Mouse (Mus musculus) liver, adult 2 months (tissue): ENCODE data around the gene Evi5. TPM values are rescaled to one million over a fixed set of nuclear protein-coding genes. Genes with fewer than 3 reads are reported as not detected.
"Not testable (repeated sequence)": the region's sequence is repeated elsewhere in the genome, so short reads cannot be mapped to it uniquely, and the experiment has no call there.

ENCODE experiments used
- DNase-seq: peaks from one replicate; pipeline ENCODE4 v3.0.0-alpha.2; 2011; ENCODE audit warnings: low read depth, low spot score; ENCODE audit errors: extremely low read depth
- H3K27ac ChIP-seq: fragments of 200-500 bp; replicated peaks from 2 replicates; pipeline ENCODE4 v1.5.1; 2012; ENCODE audit warnings: low read depth, mild to moderate bottlenecking, control low read depth, inconsistent platforms, low read length; ENCODE audit not compliant: insufficient read depth
- H3K27me3 ChIP-seq: fragments of 200-500 bp; 2 replicates; pipeline ENCODE4 v1.6.1; 2012; ENCODE audit warnings: mild to moderate bottlenecking, moderate library complexity, low read length, inconsistent platforms; ENCODE audit not compliant: control insufficient read depth, insufficient read depth
- H3K36me3 ChIP-seq: fragments of 200-500 bp; 2 replicates; pipeline ENCODE4 v1.6.1; 2012; ENCODE audit warnings: low read length, inconsistent platforms; ENCODE audit not compliant: control insufficient read depth, insufficient read depth
- H3K4me1 ChIP-seq: fragments of 200-500 bp; 2 replicates; pipeline ENCODE4 v1.6.1; 2011; ENCODE audit warnings: low read length; ENCODE audit not compliant: control insufficient read depth, insufficient read depth
- H3K4me3 ChIP-seq: fragments of 200-500 bp; 2 replicates; pipeline ENCODE4 v1.5.1; 2011; ENCODE audit warnings: low read depth, mild to moderate bottlenecking, control low read depth, low read length, moderate library complexity; ENCODE audit not compliant: insufficient read depth
- H3K79me2 ChIP-seq: fragments of 200-500 bp; 2 replicates; pipeline ENCODE4 v1.6.1; 2012; ENCODE audit warnings: inconsistent platforms, mild to moderate bottlenecking, low read length, moderate library complexity; ENCODE audit not compliant: control insufficient read depth, insufficient read depth
- H3K9ac ChIP-seq: fragments of 200-500 bp; 2 replicates; pipeline ENCODE4 v1.6.1; 2012; ENCODE audit warnings: low read depth, mild to moderate bottlenecking, control low read depth, inconsistent platforms, low read length
- CTCF ChIP-seq: fragments of 200-500 bp; IDR thresholded peaks from 2 replicates; pipeline ENCODE4 v1.5.1; 2011; ENCODE audit warnings: low read depth, low read length, control low read depth
- POLR2A ChIP-seq: fragments of 200-500 bp; IDR thresholded peaks from 2 replicates; pipeline ENCODE4 v1.6.1; 2011; ENCODE audit warnings: low read length, control low read depth; ENCODE audit not compliant: insufficient read depth; ENCODE audit errors: extremely low read depth
- WGBS: fragments of 180-500 bp; shearing (Covaris S2); methylation state at CpG from one replicate; pipeline ENCODE4 v1.1.7; 2018; 5-methylcytosine and 5-hydroxymethylcytosine counted together
- polyA plus RNA-seq: library from polyadenylated mRNA; depleted of rRNA; stranded (reverse); fragments of >200 nt; gene quantifications from 2 replicates; pipeline ENCODE4 v1.2.3, GENCODE M21; 2012
- total RNA-seq: library from RNA; depleted of rRNA; stranded (reverse); fragments of >200 nt; gene quantifications from 2 replicates; pipeline ENCODE4 v1.2.3, GENCODE M21; 2014

The Evi5 gene
- total and polyA plus RNA-seq, 2 experiments = 29.0 to 118 TPM

GRCm38 (mm10) chr5:107900206-107901013, 25.5 kb upstream of the Evi5 start, which contains the start of gene Rpl5:
Rpl5 (plus strand) TSS chr5:107900502.
- peak within 1 kb of the TSS; percentile 79 for H3K9ac ChIP-seq
- H3K27me3 ChIP-seq = no peaks in the 10 kb centered on the region
- peak; percentile 91 for DNase-seq
- peak within 1 kb of the TSS; percentile 46 for H3K27ac ChIP-seq
- TF ChIP-seq POLR2A = peak; percentile 84; the same call in 1 of the 2 replicates
- TF ChIP-seq CTCF = peak; percentile 99
- peak within 1 kb of the TSS; percentile 77 for H3K4me3 ChIP-seq
- H3K4me1 ChIP-seq = no peaks in the 10 kb centered on the region
- WGBS = 3% methylated on average over 66 of the region's 66 CpGs
- peaks cover 9% of the 10 kb centered on the region; the same call in 1 of the 2 replicates for H3K79me2 ChIP-seq
- peaks cover 28% of the 10 kb centered on the region for H3K36me3 ChIP-seq

GRCm38 (mm10) chr5:107896265-107896664, 21.4 kb upstream of the Evi5 start:
- WGBS = 86% methylated on average over 1 of the region's 1 CpGs
- no peaks in the 10 kb centered on the region for H3K36me3 ChIP-seq
- H3K27me3 ChIP-seq = no peaks in the 10 kb centered on the region
- TF ChIP-seq CTCF (no peak), POLR2A (no peak)
- peaks cover 8% of the 10 kb centered on the region; the same call in 1 of the 2 replicates for H3K79me2 ChIP-seq
- no peak for DNase-seq
- H3K27ac ChIP-seq = no peak overlapping the region
- no peak overlapping the region for H3K4me3 ChIP-seq
- no peak overlapping the region for H3K9ac ChIP-seq
- H3K4me1 ChIP-seq = no peaks in the 10 kb centered on the region

- H3K27me3 ChIP-seq = no peaks in the 10 kb centered on the region
- H3K9ac ChIP-seq = no peak overlapping the region
- WGBS = 86% methylated on average over 7 of the region's 7 CpGs
- no peak overlapping the region for H3K4me3 ChIP-seq
- no peak overlapping the region for H3K27ac ChIP-seq
- peaks cover 9% of the 10 kb centered on the region for H3K4me1 ChIP-seq
- no peaks in the 10 kb centered on the region for H3K36me3 ChIP-seq
- no peaks in the 10 kb centered on the region for H3K79me2 ChIP-seq
- no peak for TF ChIP-seq CTCF
- no peak for TF ChIP-seq POLR2A
- no peak for DNase-seq
These were observed 19.8 kb upstream of the Evi5 start for GRCm38 (mm10) chr5:107894676-107895075.

- DNase-seq = peak; percentile 52
- not testable (repeated sequence) for H3K36me3 ChIP-seq, H3K9ac ChIP-seq, H3K4me3 ChIP-seq, H3K79me2 ChIP-seq, H3K27me3 ChIP-seq, H3K27ac ChIP-seq, H3K4me1 ChIP-seq
- TF ChIP-seq CTCF = peak; percentile 37; the same call in 1 of the 2 replicates
- 60% methylated on average over 1 of the region's 1 CpGs for WGBS
These were observed 16.6 kb upstream of the Evi5 start for GRCm38 (mm10) chr5:107891515-107891914.

GRCm38 (mm10) chr5:107889994-107890888, 15.3 kb upstream of the Evi5 start:
- DNase-seq = peak; percentile 83
- Histone ChIP-seq H3K4me3 (peak overlapping the region; percentile 13; the same call in 1 of the 2 replicates), H3K79me2 (no peaks in the 10 kb centered on the region), H3K9ac (peak overlapping the region; percentile 61), H3K4me1 (peaks cover 9% of the 10 kb centered on the region), H3K27me3 (no peaks in the 10 kb centered on the region), H3K36me3 (no peaks in the 10 kb centered on the region), H3K27ac (peak overlapping the region; percentile 90)
- WGBS = 20% methylated on average over 9 of the region's 9 CpGs
- TF ChIP-seq POLR2A (no peak), CTCF (no peak)
